Mouse (Mus musculus) spleen, adult 12 weeks (tissue): ENCODE data around the gene Arhgef5.
"Not testable (repeated sequence)": the region's sequence is repeated elsewhere in the genome, so short reads cannot be mapped to it uniquely, and the experiment has no call there.

Experiments
- DNase-seq: peaks from one replicate; pipeline ENCODE4 v3.0.0; 2022; ENCODE audit warnings: low spot score

The Arhgef5 gene

GRCm38 (mm10) chr6:43265363-43266041, at the start of gene Arhgef5:
Arhgef5 (plus strand) TSS chr6:43265582.
- no peak for DNase-seq

- not testable (repeated sequence) for DNase-seq
Observed at GRCm38 (mm10) chr6:43231255-43231654, 34.1 kb upstream of the Arhgef5 start, which contains the start of gene Olfr47. Olfr47 (plus strand) TSS chr6:43231529.

- no peak for DNase-seq
Observed at GRCm38 (mm10) chr6:43242061-43242460, 23.3 kb upstream of the Arhgef5 start.

GRCm38 (mm10) chr6:43247396-43247795, 18.0 kb upstream of the Arhgef5 start:
- no peak for DNase-seq

GRCm38 (mm10) chr6:43252994-43253393, 12.4 kb upstream of the Arhgef5 start:
- DNase-seq, result no peak

- DNase-seq, result no peak
Observed at GRCm38 (mm10) chr6:43254193-43254926, 11.0 kb upstream of the Arhgef5 start.

- DNase-seq, result no peak
Observed at GRCm38 (mm10) chr6:43260756-43261155, 4.6 kb upstream of the Arhgef5 start.

- no peak for DNase-seq
Observed at GRCm38 (mm10) chr6:43266356-43266755, 974 bp downstream of the Arhgef5 start.

GRCm38 (mm10) chr6:43272597-43272996, 7.2 kb downstream of the Arhgef5 start:
- DNase-seq, result no peak

- no peak for DNase-seq
Observed at GRCm38 (mm10) chr6:43274123-43274522, 8.7 kb downstream of the Arhgef5 start.

- no peak for DNase-seq
Observed at GRCm38 (mm10) chr6:43278247-43278646, 12.9 kb downstream of the Arhgef5 start.

- DNase-seq, result no peak
Observed at GRCm38 (mm10) chr6:43280481-43280880, 15.1 kb downstream of the Arhgef5 start.

GRCm38 (mm10) chr6:43292041-43292440, 26.7 kb downstream of the Arhgef5 start:
- DNase-seq, result no peak

- no peak for DNase-seq
Observed at GRCm38 (mm10) chr6:43292471-43293076, 27.2 kb downstream of the Arhgef5 start.

- DNase-seq, result no peak
Observed at GRCm38 (mm10) chr6:43293175-43293574, 27.8 kb downstream of the Arhgef5 start.

GRCm38 (mm10) chr6:43295908-43296307, 30.5 kb downstream of the Arhgef5 start:
- no peak for DNase-seq

GRCm38 (mm10) chr6:43296798-43297507, 31.6 kb downstream of the Arhgef5 start:
- no peak for DNase-seq

- no peak for DNase-seq
Observed at GRCm38 (mm10) chr6:43297508-43297850, 32.1 kb downstream of the Arhgef5 start.

GRCm38 (mm10) chr6:43309454-43309853, 44.1 kb downstream of the Arhgef5 start, which contains the start of gene Nobox:
Nobox (minus strand) TSS chr6:43309554.
- DNase-seq, result no peak

- no peak for DNase-seq
Observed at GRCm38 (mm10) chr6:43310071-43310470, 44.7 kb downstream of the Arhgef5 start.

- DNase-seq, result no peak
Observed at GRCm38 (mm10) chr6:43312546-43312945, 47.2 kb downstream of the Arhgef5 start.

- no peak for DNase-seq
Observed at GRCm38 (mm10) chr6:43312961-43313656, 47.7 kb downstream of the Arhgef5 start.
